Mouse (Mus musculus) MEL (cell line): ENCODE data around the gene Unc5cl.

ENCODE experiments used
- CTCF ChIP-seq, 3 experiments: IDR thresholded peaks in 2 of 3; conservative IDR thresholded peaks in 1 of 3; 2 replicates each; pipeline ENCODE4 v1.5.1; 2011 to 2012; ENCODE audit warnings: low read length in 3 of 3, low read depth in 2 of 3, mild to moderate bottlenecking in 2 of 3, improper control_type of control experiment in 1 of 3, inconsistent platforms in 1 of 3, mixed read lengths in 1 of 3, moderate library complexity in 1 of 3; ENCODE audit not compliant: control insufficient read depth in 1 of 3, insufficient read depth in 1 of 3, poor library complexity in 1 of 3, severe bottlenecking in 1 of 3
- POLR2A ChIP-seq, 2 experiments: IDR thresholded peaks; 2 replicates each; pipeline ENCODE4 v1.6.1; 2011 to 2012; ENCODE audit warnings: low read length in 2 of 2, mild to moderate bottlenecking in 2 of 2, control low read depth in 1 of 2, improper control_type of control experiment in 1 of 2, low read depth in 1 of 2, moderate library complexity in 1 of 2; ENCODE audit not compliant: control insufficient read depth in 1 of 2, insufficient read depth in 1 of 2, poor library complexity in 1 of 2
- SMC3 ChIP-seq: IDR thresholded peaks from 2 replicates; pipeline ENCODE4 v1.6.1; 2011; ENCODE audit warnings: low read depth, low read length, improper control_type of control experiment

DNA sequence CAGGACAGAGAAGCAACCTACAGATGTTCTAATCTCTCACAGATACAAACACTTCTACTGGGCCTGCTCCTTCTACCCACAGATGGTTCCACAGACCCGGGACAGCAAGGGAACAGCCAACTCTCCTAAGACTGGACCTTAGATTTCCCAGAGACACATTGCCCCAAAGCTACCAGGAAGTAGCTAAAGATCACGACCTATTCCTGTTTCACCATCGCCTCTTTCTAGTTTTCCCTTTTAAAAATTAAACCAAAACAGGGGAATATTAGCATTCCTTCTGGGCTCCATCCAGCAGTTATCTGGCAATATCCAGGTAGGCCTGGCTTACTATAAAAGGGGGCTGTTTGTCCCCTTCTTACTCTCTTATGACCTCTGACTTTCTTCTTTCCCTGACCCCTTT, 43.3 kb downstream of the Unc5cl start:
- TF ChIP-seq SMC3 (no peak), POLR2A (IDR thresholded peaks at IDR 0.05; ENCODE audit: control insufficient read depth in 1 of 2, insufficient read depth in 1 of 2, low read depth in 1 of 2, low read length in 2 of 2, poor library complexity in 1 of 2) (no peak), CTCF (IDR thresholded peaks at IDR 0.05 in 2 of 3, conservative IDR thresholded peaks at IDR 0.05 in 1 of 3; ENCODE audit: control insufficient read depth in 1 of 3, insufficient read depth in 1 of 3, low read depth in 2 of 3, low read length in 3 of 3, poor library complexity in 1 of 3, severe bottlenecking in 1 of 3) (no peak)
